Mouse (Mus musculus): Measurements from ENCODE around the gene F830045P16Rik.

F830045P16Rik gene

DNA sequence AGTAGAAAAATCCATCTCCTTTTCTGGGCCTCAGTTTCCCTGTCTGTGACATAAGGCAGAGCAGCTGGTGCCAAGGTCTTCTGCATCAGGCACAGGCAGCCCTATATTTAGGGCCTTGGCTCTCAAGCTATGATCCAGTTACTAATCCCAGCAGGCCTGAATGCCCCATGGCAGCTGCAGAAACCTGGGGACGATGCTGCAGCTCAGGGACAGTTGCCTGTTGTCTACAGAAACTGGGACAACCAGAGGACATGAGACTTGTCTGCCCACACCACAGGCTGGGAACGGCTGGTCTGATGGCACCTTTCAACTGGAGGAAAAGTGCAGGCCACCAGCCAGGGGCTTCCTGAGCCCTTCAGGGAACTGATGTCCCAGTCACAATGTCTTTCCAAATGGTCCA lies at the start of gene F830045P16Rik:
F830045P16Rik (minus strand) TSS at position 226 of the 400 bp plus-strand sequence.
- DNase-seq (ENCODE audit: low read depth, low spot score) = no peak

DNA sequence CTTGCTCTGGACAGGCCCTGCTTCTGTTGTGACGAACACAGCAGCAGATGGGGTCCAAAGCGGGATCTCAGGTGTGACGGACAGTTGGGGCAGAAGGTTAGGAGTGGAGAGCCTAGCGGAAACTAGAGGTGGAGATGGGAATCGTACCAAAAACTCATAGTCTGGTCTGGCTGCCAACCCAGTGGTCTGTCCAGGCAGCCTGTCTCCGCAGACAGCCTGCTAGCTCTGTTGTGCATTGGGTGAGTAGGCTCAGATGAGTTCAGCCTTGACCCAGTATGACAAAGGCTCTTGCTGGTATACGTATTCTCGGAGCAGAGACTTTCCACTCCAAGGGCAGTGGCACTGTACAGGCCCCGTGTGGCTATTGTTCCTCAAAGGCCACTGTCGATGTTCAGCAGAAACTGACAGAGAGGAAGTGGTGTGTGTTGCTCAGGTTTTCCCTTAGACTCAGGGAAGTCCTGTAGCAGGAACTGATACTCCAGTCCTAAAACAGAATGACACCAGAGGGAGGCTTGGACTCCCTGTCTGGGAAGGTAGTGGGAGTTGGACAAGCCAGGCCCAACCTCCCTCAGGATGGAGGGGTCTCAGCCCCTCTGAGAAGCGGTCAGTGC lies 49.6 kb upstream of the F830045P16Rik start:
- no peak for DNase-seq (ENCODE audit: low read depth, low spot score)

DNA sequence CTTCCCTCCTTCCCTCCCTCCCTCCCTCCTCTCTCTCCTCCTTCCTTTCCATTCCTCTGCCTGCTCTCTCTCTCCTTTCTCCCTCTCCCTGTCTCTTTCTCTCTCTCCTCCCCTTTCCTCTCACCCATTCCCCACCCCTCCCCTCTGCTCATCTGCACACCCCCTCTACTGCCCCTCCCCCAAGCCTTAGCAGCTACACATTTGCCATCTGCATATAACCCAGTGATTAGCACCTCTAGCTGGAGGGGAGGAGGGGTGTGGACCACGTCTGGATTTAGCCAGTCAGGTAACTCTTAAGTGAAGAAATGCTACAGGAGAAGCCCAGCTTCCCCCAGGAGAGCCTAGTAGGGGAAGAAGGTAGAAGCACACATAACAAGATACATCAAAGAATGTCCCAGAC lies 48.5 kb upstream of the F830045P16Rik start:
- no peak for DNase-seq (ENCODE audit: low read depth, low spot score)

DNA sequence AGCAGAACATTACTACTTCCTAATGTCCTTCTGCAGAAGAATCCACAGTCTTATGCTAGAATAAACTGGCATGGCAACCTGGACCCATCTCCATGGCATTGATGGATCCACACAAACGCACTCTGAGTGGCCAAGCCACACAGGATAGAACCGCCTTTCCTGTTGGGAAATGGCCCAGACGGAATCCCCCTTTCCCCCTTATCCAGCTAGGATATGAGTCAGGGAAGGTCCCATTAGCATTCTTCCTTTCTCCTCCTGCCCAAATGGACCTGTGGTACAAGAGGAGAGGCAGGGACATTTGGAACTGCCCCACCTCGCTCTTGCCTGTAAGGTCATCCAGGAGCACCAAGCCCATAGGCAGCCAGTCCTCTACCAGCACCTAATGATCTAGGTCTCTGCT lies 45.9 kb upstream of the F830045P16Rik start:
- DNase-seq (ENCODE audit: low read depth, low spot score) = no peak

DNA sequence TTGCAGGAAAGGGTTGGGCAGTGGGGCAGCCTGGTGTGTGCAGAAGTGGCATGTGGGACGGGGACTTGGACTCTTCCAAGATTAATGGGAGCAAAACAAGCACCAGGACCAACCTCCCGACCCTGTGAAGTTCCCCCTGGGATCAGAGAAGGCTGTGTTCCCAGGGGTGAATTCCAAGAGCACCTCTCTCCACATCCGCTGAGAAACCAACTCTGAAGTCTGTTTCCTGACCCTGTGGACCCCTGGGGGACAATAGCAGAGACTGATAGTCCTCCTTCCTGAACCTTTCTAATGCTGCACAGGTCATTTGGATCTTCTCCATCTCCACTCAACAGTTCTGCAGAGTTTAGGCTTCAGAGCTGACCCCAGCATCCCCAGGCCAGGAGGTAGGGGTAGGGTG lies 45.4 kb upstream of the F830045P16Rik start:
- DNase-seq (ENCODE audit: low read depth, low spot score) = no peak

DNA sequence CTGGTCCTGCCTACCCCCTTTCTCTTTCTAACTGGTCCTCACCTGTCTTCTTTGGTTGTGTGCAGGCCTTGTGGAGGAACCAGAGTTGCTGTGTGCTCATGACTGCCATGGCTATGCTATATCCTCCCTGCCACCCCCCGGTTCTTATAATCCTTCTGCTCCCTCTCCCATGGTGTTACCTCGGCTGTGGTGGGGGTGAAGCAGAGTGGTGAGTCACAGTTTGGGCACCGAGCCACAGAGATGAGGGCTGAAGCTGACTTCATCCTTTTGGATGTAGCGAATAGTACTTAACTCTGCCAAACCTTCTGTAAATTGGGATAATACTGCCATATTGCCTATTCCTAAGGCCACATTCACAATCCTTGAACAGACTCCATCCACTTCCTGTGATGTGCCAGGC lies 44.3 kb upstream of the F830045P16Rik start:
- no peak for DNase-seq (ENCODE audit: low read depth, low spot score)

DNA sequence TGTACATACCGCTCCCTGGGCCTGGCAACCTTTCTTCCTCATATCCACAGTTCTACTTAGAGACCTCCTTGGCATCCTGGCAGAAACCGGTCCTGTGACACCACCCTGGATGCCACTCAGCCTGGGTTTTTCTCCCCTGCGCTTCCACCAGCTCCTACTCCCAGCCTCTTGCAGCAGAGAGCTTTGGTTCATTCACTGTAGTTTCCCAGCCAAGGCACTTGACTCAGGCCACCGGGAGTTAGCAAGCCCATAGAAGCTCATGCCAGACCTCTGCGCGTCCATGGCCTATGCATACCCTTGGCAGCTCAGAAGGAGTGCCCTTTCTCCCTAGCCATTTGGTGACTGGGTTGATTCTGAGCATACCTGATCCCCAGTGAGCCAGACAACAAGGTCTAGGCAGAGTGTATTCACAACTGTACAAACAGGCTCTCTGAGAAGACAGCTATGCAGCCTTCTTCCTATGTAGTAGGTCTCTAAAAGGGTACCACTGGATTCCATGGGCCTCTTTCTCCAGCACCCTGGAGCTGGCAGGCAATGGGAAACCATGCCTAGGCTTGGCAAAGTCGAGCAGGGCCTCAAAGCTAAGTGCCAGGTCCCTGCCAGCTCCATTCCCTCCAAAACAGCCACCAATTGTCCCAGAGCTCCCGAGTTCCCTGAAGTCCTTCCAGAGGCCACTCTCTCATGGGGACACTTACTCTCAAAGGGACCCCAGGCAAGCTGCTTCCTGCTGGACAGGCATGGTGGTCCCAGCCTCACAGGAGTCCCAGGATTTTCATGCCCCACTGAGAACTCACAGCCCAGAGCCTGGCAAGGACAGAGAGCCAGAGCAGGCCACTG lies 40.4 kb upstream of the F830045P16Rik start:
- DNase-seq (ENCODE audit: low read depth, low spot score) = no peak

DNA sequence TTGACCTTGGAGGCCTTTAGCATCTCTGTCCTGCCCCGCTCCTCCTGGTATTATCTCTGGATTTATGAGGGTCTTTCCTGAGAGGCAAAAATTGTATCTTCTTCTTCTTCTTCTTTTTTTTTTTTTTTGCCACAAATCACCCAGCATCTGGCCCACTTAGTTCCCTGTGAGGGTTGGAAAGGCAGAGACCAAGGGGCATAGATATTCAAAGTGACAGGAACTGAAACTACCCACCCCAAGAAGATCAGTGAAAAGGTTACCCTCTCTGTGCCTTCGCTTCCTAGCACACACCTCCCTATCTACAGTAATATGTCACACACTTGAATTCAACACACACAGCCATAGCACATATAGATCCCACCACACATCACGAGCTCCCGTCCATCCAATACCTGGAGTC lies 38.7 kb upstream of the F830045P16Rik start:
- DNase-seq (ENCODE audit: low read depth, low spot score) = no peak

DNA sequence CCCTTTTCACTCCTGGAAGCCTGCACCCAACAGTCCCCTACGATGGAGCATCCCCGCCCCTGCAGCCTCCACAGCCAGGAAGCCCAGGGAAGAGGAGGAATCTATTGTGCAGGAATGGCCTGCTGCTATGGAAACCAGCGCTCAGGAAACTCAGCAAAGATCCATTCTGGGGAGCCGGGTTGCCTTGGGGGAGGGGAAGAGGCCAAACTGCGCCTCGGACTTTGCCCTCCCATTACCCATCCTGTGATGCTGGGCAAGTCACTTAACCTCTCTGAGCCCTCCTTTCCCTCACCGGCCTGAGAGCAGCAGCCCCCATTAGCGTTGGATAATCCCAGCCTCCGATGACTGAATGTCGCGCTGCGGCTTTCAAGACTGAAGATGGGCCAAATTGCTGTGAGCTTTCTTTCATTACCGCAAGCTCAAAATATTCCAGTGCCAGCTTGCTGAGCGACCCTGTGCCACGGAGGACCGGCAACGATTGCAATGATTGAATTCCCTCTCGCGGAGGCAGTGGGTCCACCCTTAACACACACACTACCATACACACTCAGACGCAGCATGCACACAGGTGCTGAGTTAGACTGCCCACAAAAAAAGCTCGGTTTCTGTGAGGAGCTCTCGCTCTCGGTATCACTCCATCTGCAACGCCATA lies 38.1 kb upstream of the F830045P16Rik start:
- DNase-seq (ENCODE audit: low read depth, low spot score) = no peak

DNA sequence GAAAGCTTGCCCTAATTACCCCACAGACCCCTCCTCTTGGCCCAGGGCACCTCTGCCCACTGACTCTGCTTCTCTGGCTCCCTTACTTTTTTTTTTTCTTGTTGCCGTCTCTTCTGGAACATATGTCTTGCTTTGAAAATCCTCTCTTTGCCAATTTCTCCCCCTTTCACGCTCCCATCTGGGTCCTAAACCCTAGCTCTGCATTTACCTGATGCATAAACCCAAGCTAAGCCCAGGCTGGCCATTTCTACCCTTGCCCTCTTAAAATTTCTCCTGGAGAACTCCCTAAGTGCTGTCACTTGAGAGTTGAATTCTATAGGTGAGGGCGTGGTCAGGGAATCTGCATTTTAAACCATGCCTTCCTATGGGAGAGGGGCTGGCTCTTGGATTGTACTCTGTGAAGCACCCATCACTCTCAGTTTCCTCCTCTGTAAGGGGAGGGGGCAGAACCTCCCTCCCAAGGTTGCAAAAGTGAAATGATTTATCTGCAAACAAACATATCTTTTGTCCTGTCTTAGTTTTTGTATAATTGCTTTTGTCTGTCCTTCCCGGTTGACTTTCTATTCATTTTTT lies 37.4 kb upstream of the F830045P16Rik start:
- DNase-seq (ENCODE audit: low read depth, low spot score) = no peak

DNA sequence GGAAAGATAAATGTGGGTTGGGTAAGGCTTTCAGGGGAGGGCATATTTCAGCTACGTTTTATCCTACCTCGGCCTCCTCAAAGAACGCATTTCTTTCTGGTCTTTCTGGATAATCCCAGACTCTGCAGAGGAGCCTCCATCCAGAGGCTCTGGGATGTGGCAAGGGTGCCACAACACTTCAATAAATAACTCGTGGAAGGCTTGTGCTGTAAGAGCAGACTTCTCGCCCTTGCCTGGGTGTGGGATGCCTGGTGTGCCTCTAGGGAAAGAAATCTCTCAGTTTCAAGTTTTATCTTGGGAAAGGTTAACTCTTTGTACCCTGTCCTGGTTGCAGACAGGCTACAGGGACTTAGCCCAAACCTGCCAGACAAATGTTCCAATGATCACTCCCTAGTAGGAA lies 33.2 kb upstream of the F830045P16Rik start:
- DNase-seq (ENCODE audit: low read depth, low spot score) = no peak

DNA sequence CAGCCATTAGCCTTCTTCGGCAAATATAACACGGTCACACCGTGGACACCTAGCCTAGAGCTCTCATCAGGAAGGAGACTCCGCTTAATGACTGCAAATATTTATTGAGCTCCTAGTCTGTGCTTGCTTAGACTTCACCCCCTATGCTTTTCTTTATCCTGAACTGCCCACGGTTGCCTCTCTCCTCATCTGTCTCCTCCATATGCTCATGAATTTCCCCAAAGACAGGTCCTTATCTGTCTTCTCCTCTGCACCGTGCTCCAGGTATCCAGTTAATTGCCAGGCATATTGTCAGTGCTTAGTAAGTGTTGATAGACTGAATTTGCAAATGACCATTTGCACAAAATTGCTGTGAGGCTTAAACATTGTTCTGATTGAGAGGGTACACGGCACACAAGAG lies 32.7 kb upstream of the F830045P16Rik start:
- DNase-seq (ENCODE audit: low read depth, low spot score) = no peak

DNA sequence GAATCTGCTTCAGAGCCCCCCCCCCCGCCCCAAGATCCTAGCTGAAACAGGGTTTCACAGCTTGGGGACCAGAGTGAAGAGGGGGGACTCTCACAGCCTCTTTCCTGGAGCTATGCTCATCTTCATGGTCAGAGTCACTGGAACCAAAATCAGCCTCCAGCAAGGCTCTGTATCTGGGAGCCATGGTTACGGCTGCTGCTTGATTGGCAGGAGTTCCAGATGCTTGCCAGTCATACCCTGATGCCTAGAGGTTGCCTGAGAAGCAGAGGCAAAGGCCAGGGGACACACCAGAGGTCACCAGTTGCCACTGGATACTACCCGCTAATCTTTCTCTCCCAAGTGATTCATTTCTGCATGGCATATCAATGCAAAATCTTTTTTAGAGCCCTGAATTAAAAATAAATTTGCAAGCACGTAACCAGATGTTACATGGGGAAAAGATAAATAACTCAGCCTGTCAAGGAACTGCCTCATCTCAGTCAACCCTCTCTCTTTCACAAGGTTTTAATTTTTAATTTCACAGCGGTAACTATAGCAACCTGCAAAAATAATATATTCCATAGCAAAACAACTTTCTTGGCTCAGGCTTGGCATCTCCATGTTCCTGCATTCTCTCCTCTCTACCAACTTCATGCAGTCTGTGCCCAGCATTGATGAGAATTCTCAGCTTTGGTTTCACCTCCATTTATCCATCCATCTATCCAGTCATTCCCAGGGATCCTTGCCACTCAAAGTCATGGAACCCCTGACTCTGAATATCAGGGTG lies 27.7 kb upstream of the F830045P16Rik start:
- DNase-seq (ENCODE audit: low read depth, low spot score) = peak; percentile 76

DNA sequence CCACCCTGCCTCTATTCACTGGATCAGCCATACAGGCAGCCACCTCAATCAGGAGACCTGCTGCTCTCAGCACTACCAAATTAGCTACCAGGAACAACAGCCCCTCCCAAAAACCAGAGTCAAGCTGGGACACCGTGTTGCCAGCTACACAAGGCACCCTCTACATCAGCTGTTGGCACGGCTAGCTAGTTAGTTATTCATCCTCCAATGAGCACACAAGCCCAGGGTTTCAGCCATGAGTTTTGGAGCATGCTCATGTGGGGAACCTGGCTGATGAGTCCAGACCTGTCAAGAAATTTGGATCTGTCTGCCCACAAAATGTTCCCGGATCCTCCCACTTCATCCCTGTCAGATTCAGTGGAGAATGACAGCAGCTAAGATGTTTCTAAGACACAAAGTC lies 25.4 kb upstream of the F830045P16Rik start:
- DNase-seq (ENCODE audit: low read depth, low spot score) = no peak

DNA sequence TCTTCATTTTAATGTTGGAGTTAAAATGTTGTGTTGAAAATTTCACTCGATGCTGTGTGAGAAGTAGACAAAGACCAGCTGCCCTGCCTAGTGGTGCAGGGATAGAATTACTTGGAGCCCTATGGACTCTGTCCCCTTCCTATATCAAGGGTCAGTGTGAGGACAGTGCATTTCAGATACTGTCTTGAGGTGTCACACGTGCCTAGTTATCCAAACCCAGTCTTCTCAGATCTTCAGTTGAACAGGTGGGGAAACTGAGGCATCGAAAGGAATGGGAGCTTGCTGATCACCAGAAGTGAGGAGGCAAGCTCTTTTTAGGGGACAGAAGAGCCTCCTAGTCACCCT lies 22.4 kb upstream of the F830045P16Rik start:
- no peak for DNase-seq (ENCODE audit: low read depth, low spot score)

DNA sequence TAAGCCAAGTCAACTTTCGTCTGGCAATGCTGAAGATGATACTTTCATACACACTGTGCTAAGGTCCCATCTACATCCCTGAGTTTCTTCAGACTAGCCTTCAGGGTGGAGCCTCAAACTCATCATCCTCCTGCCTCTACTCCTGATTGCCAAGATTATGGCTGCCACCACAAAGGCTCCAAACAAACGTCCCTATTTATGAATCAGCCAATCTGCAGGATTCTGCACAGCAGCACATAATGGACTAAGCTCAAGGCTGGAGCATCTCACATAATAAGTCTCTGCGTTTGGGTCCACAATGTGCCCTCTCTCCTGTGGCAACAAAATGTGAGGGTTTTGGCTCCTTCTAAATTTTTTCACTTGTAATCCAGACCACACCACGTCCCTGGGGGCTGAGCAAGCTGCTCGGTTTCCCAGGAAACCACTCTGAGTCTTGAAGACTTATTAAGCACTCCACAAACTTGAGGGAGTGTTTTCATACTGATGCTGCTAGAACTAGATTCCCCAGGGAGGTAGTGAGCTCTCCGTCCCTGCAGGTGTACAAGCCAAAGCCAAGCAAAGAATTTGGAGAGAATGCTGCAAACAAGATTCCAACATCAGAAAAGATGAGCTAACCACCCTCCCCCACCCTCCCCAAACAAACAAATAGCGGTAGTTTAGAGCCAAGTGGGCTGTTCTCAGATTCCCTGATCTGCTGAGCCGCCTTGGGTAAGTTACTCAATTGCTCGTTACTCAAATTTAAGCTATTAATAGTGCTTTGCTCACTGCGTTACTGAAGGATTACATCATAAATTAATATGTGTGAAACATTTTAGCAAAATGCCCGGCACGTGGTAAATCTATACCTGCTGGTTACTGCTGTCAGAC lies 21.8 kb upstream of the F830045P16Rik start:
- DNase-seq (ENCODE audit: low read depth, low spot score) = no peak

DNA sequence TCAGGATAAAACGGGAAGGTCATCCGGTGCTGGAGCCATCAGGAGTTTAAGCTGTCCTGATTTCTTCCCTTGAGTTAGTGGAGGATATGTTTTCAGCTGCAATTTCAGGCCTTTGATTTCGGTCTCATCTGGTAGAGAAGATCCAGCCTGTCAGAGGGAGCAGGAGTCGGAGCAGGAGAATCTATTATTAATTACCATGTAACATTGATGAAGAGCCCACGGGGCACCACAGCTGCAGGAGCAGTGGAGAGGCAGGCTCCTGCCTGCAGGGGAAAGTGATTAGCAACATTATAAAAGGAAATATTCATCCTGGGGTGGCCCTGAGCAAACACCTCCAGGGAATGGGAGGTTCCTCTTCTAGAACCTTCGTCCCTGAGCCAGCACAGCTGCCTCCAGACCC lies 19.7 kb upstream of the F830045P16Rik start:
- DNase-seq (ENCODE audit: low read depth, low spot score) = no peak

DNA sequence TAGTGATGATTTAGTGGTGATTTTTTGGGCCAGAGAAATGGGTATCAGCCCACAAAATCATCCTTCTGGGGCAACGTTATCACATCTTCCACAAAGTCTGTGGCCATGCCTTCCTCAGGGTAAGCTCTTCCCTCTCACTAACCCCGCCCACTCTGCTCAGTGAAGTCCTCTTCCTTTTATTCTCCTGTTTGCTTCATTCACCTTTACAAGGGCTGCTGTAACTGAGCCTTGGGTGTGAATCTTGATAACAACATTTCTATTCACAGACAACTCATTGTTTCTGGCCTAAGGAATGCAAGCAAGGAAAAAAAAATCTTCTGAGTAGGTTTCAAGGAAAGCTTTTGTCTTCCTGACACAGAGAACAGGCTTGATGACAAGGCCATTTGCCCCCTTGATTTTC lies 14.4 kb upstream of the F830045P16Rik start:
- no peak for DNase-seq (ENCODE audit: low read depth, low spot score)

DNA sequence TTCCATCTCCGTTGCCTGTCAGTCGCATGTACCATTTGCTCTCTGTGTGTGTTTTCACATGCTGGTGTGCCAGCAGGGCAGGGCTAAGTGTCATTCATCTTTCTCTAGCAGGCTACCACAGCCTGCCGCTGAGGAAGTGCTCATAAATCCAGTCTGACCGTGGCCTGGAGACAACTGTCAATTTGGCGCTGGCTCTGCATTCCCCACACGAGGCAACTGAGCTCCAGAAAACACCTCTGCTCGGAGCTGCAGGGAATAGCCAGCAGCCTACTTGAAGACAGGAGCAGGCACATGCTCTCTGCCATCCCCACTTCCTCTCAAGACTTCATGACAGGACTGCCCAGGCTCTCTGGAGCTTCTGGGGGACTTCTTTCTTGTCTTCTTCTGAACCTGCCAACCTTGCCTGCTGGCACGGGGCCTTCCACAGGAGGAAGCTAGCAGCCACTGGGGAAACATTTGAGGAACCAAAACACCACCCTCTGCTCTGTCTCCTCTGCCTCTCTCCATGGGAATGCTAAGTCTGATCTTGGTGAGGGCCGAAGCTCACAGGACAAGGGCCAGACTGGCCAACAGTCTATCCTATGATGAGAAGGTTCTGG lies 13.2 kb upstream of the F830045P16Rik start:
- DNase-seq (ENCODE audit: low read depth, low spot score) = no peak

DNA sequence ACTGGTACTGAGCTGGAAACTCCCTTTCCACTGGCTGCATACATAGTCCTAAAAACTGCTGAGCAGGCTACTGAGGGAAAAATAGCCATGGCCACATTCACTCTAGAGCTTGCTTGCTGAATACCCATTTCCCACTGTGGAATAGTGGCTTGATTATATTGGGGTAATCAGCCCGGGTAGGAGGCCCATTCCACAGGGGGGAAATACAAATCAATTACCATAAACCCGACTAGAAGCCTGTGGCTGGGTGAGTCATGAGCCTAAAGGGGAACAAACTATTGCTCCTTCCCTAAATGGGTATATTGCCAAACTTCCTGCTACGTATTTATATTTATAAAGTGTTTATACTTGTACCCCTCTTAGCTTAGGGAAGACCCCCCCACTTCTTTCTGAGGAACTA lies 10.4 kb upstream of the F830045P16Rik start:
- no peak for DNase-seq (ENCODE audit: low read depth, low spot score)

All from telencephalon, adult 2 months (tissue).